9 mouse cellular contexts compared by ENCODE assay signal in the genomic region with DNA sequence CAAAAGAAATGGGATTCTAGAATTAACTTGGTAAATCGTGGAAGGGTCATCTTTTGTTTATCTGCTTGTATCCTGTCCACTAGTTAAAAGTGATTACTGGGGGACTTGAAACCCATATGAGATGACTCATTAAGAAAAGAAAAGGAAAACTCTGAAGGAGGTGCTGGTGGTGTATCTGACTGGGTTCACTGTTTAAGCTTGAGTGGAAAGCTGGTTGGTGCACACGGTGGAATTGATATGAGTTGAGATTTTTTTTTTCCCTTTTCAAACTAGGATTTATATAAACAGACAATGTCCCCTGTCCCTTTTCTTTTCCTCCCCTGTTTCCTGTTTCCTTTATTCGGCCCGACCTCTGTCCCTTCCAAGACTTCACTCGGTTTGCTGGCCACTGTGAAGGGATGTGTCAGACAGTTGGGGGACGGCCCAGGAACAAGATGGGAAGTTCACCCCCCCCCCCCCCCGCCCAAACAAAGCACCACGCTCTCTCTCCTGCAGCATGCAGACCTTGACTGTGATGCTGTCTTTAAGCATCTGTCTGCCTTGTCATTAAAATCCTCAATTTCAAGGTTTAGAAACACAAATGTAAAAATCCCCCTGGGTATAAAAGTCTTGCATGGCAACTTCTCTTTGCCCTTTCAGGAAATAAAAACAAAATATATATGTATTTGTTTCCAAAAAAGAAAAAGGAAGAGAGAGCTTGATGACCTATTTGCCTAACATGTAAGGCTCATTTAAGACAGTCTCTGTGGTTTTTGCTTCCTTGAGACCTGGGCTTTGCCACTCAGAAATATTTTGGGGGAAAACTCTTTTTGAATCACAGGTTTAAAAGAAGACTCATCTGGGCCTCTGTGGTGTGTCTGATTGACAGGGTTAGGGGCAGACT.
DNase-seq lines count a peak whose midpoint lies in the region; ATAC-seq lines count a peak whose summit lies in the region.
"Had no signal": no experiment of that assay in that cellular context is flagged by ENCODE, and none has a peak within 500 bp of the region (broad histone marks: within the 10 kb centered on the region; RNA-seq: fewer than 3 reads in every experiment).

No protein-coding gene starts in this region.

- no peaks in the 10 kb centered on the region for H3K27me3 ChIP-seq in lung, embryonic 16.5 days (ENCODE audit: control insufficient read depth, insufficient read depth, low read depth, low read length)
- H3K27me3 ChIP-seq in forebrain, embryonic 16.5 days (replicated peaks; ENCODE audit: control insufficient read depth, insufficient read depth, low read length), result peaks cover 9% of the 10 kb centered on the region; the same call in 1 of the 2 replicates
- no peaks in the 10 kb centered on the region for H3K27me3 ChIP-seq in intestine, embryonic 16.5 days (replicated peaks; ENCODE audit: control insufficient read depth, insufficient read depth, low read length)
- H3K27me3 ChIP-seq in stomach, embryonic 14.5 days (ENCODE audit: control insufficient read depth, insufficient read depth, low read length), result no peaks in the 10 kb centered on the region

- peaks cover 81% of the 10 kb centered on the region for H3K4me1 ChIP-seq in lung, embryonic 16.5 days (replicated peaks; ENCODE audit: control insufficient read depth, insufficient read depth, low read length)
- peaks cover 45% of the 10 kb centered on the region for H3K4me1 ChIP-seq in forebrain, embryonic 16.5 days (replicated peaks; ENCODE audit: control insufficient read depth, insufficient read depth, low read length)
- H3K4me1 ChIP-seq in intestine, embryonic 16.5 days (ENCODE audit: control insufficient read depth, insufficient read depth, low read length), result peaks cover 78% of the 10 kb centered on the region
- H3K4me1 ChIP-seq in stomach, embryonic 14.5 days (ENCODE audit: control insufficient read depth, insufficient read depth, low read length), result peaks cover 82% of the 10 kb centered on the region

- DNase-seq in lung, postnatal 14 days, result no peak
- DNase-seq in spleen, adult 12 weeks (ENCODE audit: low spot score), result no peak
- DNase-seq in cerebellum, postnatal 4 days (ENCODE audit: low spot score in 2 of 2), result no peak
- no peak for DNase-seq in spleen, adult 18-20 months

- peak overlapping the region; percentile 27; the same call in 1 of the 2 replicates for H3K27ac ChIP-seq in lung, embryonic 16.5 days (ENCODE audit: low read length)
- H3K27ac ChIP-seq in forebrain, embryonic 16.5 days (ENCODE audit: low read length), result no peak overlapping the region
- peak overlapping the region; percentile 41; the same call in 1 of the 2 replicates for H3K27ac ChIP-seq in intestine, embryonic 16.5 days (ENCODE audit: low read length)
- peak overlapping the region; percentile 95 for H3K27ac ChIP-seq in stomach, embryonic 14.5 days (ENCODE audit: low read length)
- H3K27ac ChIP-seq: kidney, postnatal 0 days had no signal

- H3K4me3 ChIP-seq in lung, embryonic 16.5 days (ENCODE audit: low read length), result no peak overlapping the region
- H3K4me3 ChIP-seq in forebrain, embryonic 16.5 days (replicated peaks; ENCODE audit: low read length), result no peak overlapping the region
- H3K4me3 ChIP-seq in intestine, embryonic 16.5 days (ENCODE audit: low read length), result no peak overlapping the region
- H3K4me3 ChIP-seq in stomach, embryonic 14.5 days (ENCODE audit: low read depth, low read length), result no peak overlapping the region

- ATAC-seq in lung, embryonic 16.5 days (ENCODE audit: low read depth), result no peak
- no peak for ATAC-seq in forebrain, embryonic 16.5 days
- no peak for ATAC-seq in intestine, embryonic 16.5 days
- ATAC-seq in stomach, embryonic 14.5 days (ENCODE audit: insufficient number of reproducible peaks, insufficient read depth, low FRiP score, low read depth), result no peak

- WGBS in lung, embryonic 16.5 days, result 22% methylated on average over 8 of the region's 8 CpGs
- WGBS in forebrain, embryonic 16.5 days, result 18% methylated on average over 8 of the region's 8 CpGs
- WGBS in intestine, embryonic 16.5 days, result 21% methylated on average over 8 of the region's 8 CpGs
- 10% methylated on average over 8 of the region's 8 CpGs for WGBS in stomach, embryonic 14.5 days

- no peak overlapping the region for H3K4me2 ChIP-seq in lung, embryonic 16.5 days (ENCODE audit: low read depth, low read length)
- H3K4me2 ChIP-seq in forebrain, embryonic 16.5 days (ENCODE audit: low read length), result peak overlapping the region; percentile 9; the same call in 1 of the 2 replicates
- H3K4me2 ChIP-seq in intestine, embryonic 16.5 days (ENCODE audit: low read depth, low read length), result no peak overlapping the region
- peak overlapping the region; percentile 1; the same call in 1 of the 2 replicates for H3K4me2 ChIP-seq in stomach, embryonic 14.5 days (replicated peaks; ENCODE audit: low read depth, low read length)

- no peak overlapping the region for H3K9ac ChIP-seq in lung, embryonic 16.5 days (ENCODE audit: low read length)
- H3K9ac ChIP-seq in forebrain, embryonic 16.5 days (replicated peaks; ENCODE audit: low read depth, low read length), result no peak overlapping the region
- H3K9ac ChIP-seq in intestine, embryonic 16.5 days (ENCODE audit: low read depth, low read length), result 0 out of 2 replicates have a peak overlapping the region, but pooled peaks have one; percentile 53
- no peak overlapping the region for H3K9ac ChIP-seq in stomach, embryonic 14.5 days (replicated peaks; ENCODE audit: low read depth, low read length)

- H3K9me3 ChIP-seq in lung, embryonic 16.5 days (ENCODE audit: control insufficient read depth, low read length), result no peaks in the 10 kb centered on the region
- H3K9me3 ChIP-seq in forebrain, embryonic 16.5 days (ENCODE audit: control insufficient read depth, low read length), result no peaks in the 10 kb centered on the region
- no peaks in the 10 kb centered on the region for H3K9me3 ChIP-seq in intestine, embryonic 16.5 days (ENCODE audit: control insufficient read depth, low read length)
- no peaks in the 10 kb centered on the region for H3K9me3 ChIP-seq in stomach, embryonic 14.5 days (ENCODE audit: control insufficient read depth, low read depth, low read length)

- no peaks in the 10 kb centered on the region for H3K36me3 ChIP-seq in lung, embryonic 16.5 days (ENCODE audit: control insufficient read depth, insufficient read depth, low read length)
- H3K36me3 ChIP-seq in forebrain, embryonic 16.5 days (ENCODE audit: control insufficient read depth, insufficient read depth), result no peaks in the 10 kb centered on the region
- no peaks in the 10 kb centered on the region for H3K36me3 ChIP-seq in intestine, embryonic 16.5 days (ENCODE audit: control insufficient read depth, insufficient read depth, low read length)
- no peaks in the 10 kb centered on the region for H3K36me3 ChIP-seq in stomach, embryonic 14.5 days (ENCODE audit: control insufficient read depth, insufficient read depth, low read length)

Comparison
In these comparisons a context has a peak if more than half of its experiments do, and no peak if none do; other contexts are left out.
1. H3K4me2 ChIP-seq: peak in forebrain, embryonic 16.5 days (single experiment) and stomach, embryonic 14.5 days (single experiment); none in lung, embryonic 16.5 days (single experiment) and intestine, embryonic 16.5 days (single experiment).